Mouse (Mus musculus): ENCODE results near the gene Klf17.

DNA sequence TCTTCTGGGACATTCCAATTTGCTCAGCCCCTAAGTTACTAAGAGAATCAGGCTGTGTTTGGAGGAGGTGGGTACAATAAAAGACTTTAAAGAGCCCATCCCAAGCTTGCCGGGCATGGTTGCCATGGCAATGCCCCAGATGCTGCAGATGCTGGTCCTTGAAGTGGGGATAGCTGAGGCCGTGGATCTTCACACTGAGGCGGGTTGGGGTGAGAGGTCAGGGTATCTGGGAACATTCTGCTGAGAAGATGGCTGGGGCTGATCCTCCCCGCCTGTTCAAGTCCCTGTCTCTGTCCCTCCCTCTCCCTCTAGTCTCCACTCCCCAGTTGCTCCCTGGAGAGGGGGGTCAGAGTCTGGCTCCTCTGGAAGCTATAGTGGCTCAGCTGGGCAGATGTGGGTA lies 48.9 kb upstream of the Klf17 start:
- TF ChIP-seq CTCF (conservative IDR thresholded peaks at IDR 0.05; ENCODE audit: insufficient read depth, insufficient read length, low read depth, low read length) (no peak), POLR2A (IDR thresholded peaks at IDR 0.05; ENCODE audit: low read depth, low read length) (no peak)

Measured in kidney, adult 2 months (tissue).